Mouse (Mus musculus) kidney, adult 2 months (tissue): ENCODE results near the gene Iah1.

Source experiments
- CTCF ChIP-seq: fragments of 200-500 bp; conservative IDR thresholded peaks from 2 replicates; pipeline ENCODE4 v1.5.1; 2011; ENCODE audit warnings: low read depth, mild to moderate bottlenecking, control low read depth, low read length, moderate library complexity, mixed read lengths; ENCODE audit not compliant: insufficient read depth, insufficient read length
- POLR2A ChIP-seq: fragments of 200-500 bp; IDR thresholded peaks from one replicate; pipeline ENCODE4 v1.6.1; 2011; ENCODE audit warnings: low read depth, low read length, control low read depth

GRCm38 (mm10) chr12:21370035-21370611 is 53.9 kb downstream of the Iah1 start:
- TF ChIP-seq POLR2A (no peak), CTCF (no peak)
